Mouse (Mus musculus): ENCODE measurements around the gene Prpf40b. TPM values are rescaled to one million over a fixed set of nuclear protein-coding genes. Genes with fewer than 3 reads are reported as not detected.

The Prpf40b gene
- polyA plus RNA-seq, 1 experiment from 2014 or later = 38.0 TPM

GRCm38 (mm10) chr15:99356462-99356861 is 61.6 kb downstream of the Prpf40b start:
- H3K4me3 ChIP-seq (ENCODE audit: control insufficient read depth in 1 of 2, insufficient read depth in 1 of 2, low read depth in 1 of 2, low read length in 2 of 2) = no peak overlapping the region
- peak overlapping the region; percentile 42 to 75; a peak in 3 of 4 replicates for H3K27ac ChIP-seq (replicated peaks in 1 of 2; ENCODE audit: control insufficient read depth in 1 of 2, insufficient read depth in 1 of 2, low read depth in 2 of 2, low read length in 2 of 2)
- H3K4me2 ChIP-seq (ENCODE audit: low read length) = no peak overlapping the region
- 36% methylated on average over 6 of the region's 6 CpGs for WGBS
- no peaks in the 10 kb centered on the region for H3K27me3 ChIP-seq (ENCODE audit: control insufficient read depth, insufficient read depth, low read length)
- no peaks in the 10 kb centered on the region for H3K9me3 ChIP-seq (ENCODE audit: control insufficient read depth, low read length)
- peak overlapping the region; percentile 38 for H3K9ac ChIP-seq (ENCODE audit: low read length)
- H3K4me1 ChIP-seq (ENCODE audit: control insufficient read depth in 2 of 2, insufficient read depth in 2 of 2, low read length in 2 of 2) = peaks cover 26 to 56% of the 10 kb centered on the region in 2 experiments
- no peak for ATAC-seq (ENCODE audit: insufficient number of reproducible peaks, insufficient read depth, low FRiP score, low read depth)
- 0 out of 2 replicates have a peak, but pooled peaks cover 3% of the 10 kb centered on the region for H3K36me3 ChIP-seq (ENCODE audit: control insufficient read depth, insufficient read depth, low read length)

GRCm38 (mm10) chr15:99358952-99359351 is 64.1 kb downstream of the Prpf40b start:
- Histone ChIP-seq H3K4me2 (ENCODE audit: low read length) (no peak overlapping the region), H3K4me1 (ENCODE audit: control insufficient read depth in 2 of 2, insufficient read depth in 2 of 2, low read length in 2 of 2) (peaks cover 21 to 44% of the 10 kb centered on the region in 2 experiments), H3K9me3 (ENCODE audit: control insufficient read depth, low read length) (no peaks in the 10 kb centered on the region), H3K9ac (ENCODE audit: low read length) (no peak overlapping the region), H3K27me3 (ENCODE audit: control insufficient read depth, insufficient read depth, low read length) (no peaks in the 10 kb centered on the region), H3K36me3 (ENCODE audit: control insufficient read depth, insufficient read depth, low read length) (0 out of 2 replicates have a peak, but pooled peaks cover 3% of the 10 kb centered on the region), H3K4me3 (ENCODE audit: control insufficient read depth in 1 of 2, insufficient read depth in 1 of 2, low read depth in 1 of 2, low read length in 2 of 2) (no peak overlapping the region), H3K27ac (replicated peaks in 1 of 2; ENCODE audit: control insufficient read depth in 1 of 2, insufficient read depth in 1 of 2, low read depth in 2 of 2, low read length in 2 of 2) (no peak overlapping the region)
- WGBS = 82% methylated on average over 9 of the region's 9 CpGs
- ATAC-seq (ENCODE audit: insufficient number of reproducible peaks, insufficient read depth, low FRiP score, low read depth) = no peak

GRCm38 (mm10) chr15:99364022-99364530 is 69.2 kb downstream of the Prpf40b start:
- Histone ChIP-seq H3K9ac (ENCODE audit: low read length) (no peak overlapping the region), H3K4me3 (ENCODE audit: control insufficient read depth in 1 of 2, insufficient read depth in 1 of 2, low read depth in 1 of 2, low read length in 2 of 2) (no peak overlapping the region), H3K4me1 (ENCODE audit: control insufficient read depth in 2 of 2, insufficient read depth in 2 of 2, low read length in 2 of 2) (peaks cover 13 to 30% of the 10 kb centered on the region in 2 experiments), H3K27me3 (ENCODE audit: control insufficient read depth, insufficient read depth, low read length) (no peaks in the 10 kb centered on the region), H3K4me2 (ENCODE audit: low read length) (peak overlapping the region; percentile 11; the same call in 1 of the 2 replicates), H3K27ac (replicated peaks in 1 of 2; ENCODE audit: control insufficient read depth in 1 of 2, insufficient read depth in 1 of 2, low read depth in 2 of 2, low read length in 2 of 2) (peak overlapping the region; percentile 33 to 67; a peak in 3 of 4 replicates), H3K36me3 (ENCODE audit: control insufficient read depth, insufficient read depth, low read length) (no peaks in the 10 kb centered on the region), H3K9me3 (ENCODE audit: control insufficient read depth, low read length) (no peaks in the 10 kb centered on the region)
- no peak for ATAC-seq (ENCODE audit: insufficient number of reproducible peaks, insufficient read depth, low FRiP score, low read depth)
- 61% methylated on average over 7 of the region's 7 CpGs for WGBS

GRCm38 (mm10) chr15:99364921-99365320 is 70.0 kb downstream of the Prpf40b start:
- Histone ChIP-seq H3K36me3 (ENCODE audit: control insufficient read depth, insufficient read depth, low read length) (no peaks in the 10 kb centered on the region), H3K9me3 (ENCODE audit: control insufficient read depth, low read length) (no peaks in the 10 kb centered on the region), H3K27ac (replicated peaks in 1 of 2; ENCODE audit: control insufficient read depth in 1 of 2, insufficient read depth in 1 of 2, low read depth in 2 of 2, low read length in 2 of 2) (peak overlapping the region; percentile 33 to 67; a peak in 2 of 4 replicates), H3K9ac (ENCODE audit: low read length) (no peak overlapping the region), H3K4me2 (ENCODE audit: low read length) (peak overlapping the region; percentile 11; the same call in 1 of the 2 replicates), H3K4me3 (ENCODE audit: control insufficient read depth in 1 of 2, insufficient read depth in 1 of 2, low read depth in 1 of 2, low read length in 2 of 2) (no peak overlapping the region), H3K4me1 (ENCODE audit: control insufficient read depth in 2 of 2, insufficient read depth in 2 of 2, low read length in 2 of 2) (peaks cover 11 to 32% of the 10 kb centered on the region in 2 experiments), H3K27me3 (ENCODE audit: control insufficient read depth, insufficient read depth, low read length) (no peaks in the 10 kb centered on the region)
- no peak for ATAC-seq (ENCODE audit: insufficient number of reproducible peaks, insufficient read depth, low FRiP score, low read depth)
- 64% methylated on average over 8 of the region's 8 CpGs for WGBS

Other genes starting within 250 kb of the Prpf40b start
- 0.36 and 3.2 TPM in 2 replicates for gene Prph, start 239.9 kb upstream of the Prpf40b start, polyA plus RNA-seq (2014; fragmentation: Nextera tagmentation; extraction: Ambion mirVana)
- 14.8 and 16.5 TPM in 2 replicates for gene Troap, start 220.5 kb upstream of the Prpf40b start, polyA plus RNA-seq (2014; fragmentation: Nextera tagmentation; extraction: Ambion mirVana)
- gene C1ql4, start 207.3 kb upstream of the Prpf40b start, polyA plus RNA-seq (2014; fragmentation: Nextera tagmentation; extraction: Ambion mirVana) = 0.27 and 0.41 TPM in 2 replicates
- 0.93 and 1.3 TPM in 2 replicates for gene Dnajc22, start 201.9 kb upstream of the Prpf40b start, polyA plus RNA-seq (2014; fragmentation: Nextera tagmentation; extraction: Ambion mirVana)
- 34.8 and 35.9 TPM in 2 replicates for gene Spats2, start 169.2 kb upstream of the Prpf40b start, polyA plus RNA-seq (2014; fragmentation: Nextera tagmentation; extraction: Ambion mirVana)
- 0.12 TPM in 1 of 2 replicates, not detected in the other for gene Kcnh3, start 70.2 kb upstream of the Prpf40b start, polyA plus RNA-seq (2014; fragmentation: Nextera tagmentation; extraction: Ambion mirVana)
- gene Mcrs1, start 43.1 kb upstream of the Prpf40b start, polyA plus RNA-seq (2014; fragmentation: Nextera tagmentation; extraction: Ambion mirVana) = 167 and 173 TPM in 2 replicates
- 0.36 TPM in 1 of 2 replicates, not detected in the other for gene Fam186b, start 801 bp downstream of the Prpf40b start, polyA plus RNA-seq (2014; fragmentation: Nextera tagmentation; extraction: Ambion mirVana)
- 14.4 and 15.0 TPM in 2 replicates for gene Fmnl3, start 75.4 kb downstream of the Prpf40b start, polyA plus RNA-seq (2014; fragmentation: Nextera tagmentation; extraction: Ambion mirVana)
- 235 and 239 TPM in 2 replicates for gene Tmbim6, start 97.8 kb downstream of the Prpf40b start, polyA plus RNA-seq (2014; fragmentation: Nextera tagmentation; extraction: Ambion mirVana)
- 7.5 and 9.2 TPM in 2 replicates for gene Nckap5l, start 162.7 kb downstream of the Prpf40b start, polyA plus RNA-seq (2014; fragmentation: Nextera tagmentation; extraction: Ambion mirVana)
- gene Bcdin3d, start 179.6 kb downstream of the Prpf40b start, polyA plus RNA-seq (2014; fragmentation: Nextera tagmentation; extraction: Ambion mirVana) = 11.8 and 12.5 TPM in 2 replicates
- 0.19 TPM in 1 of 2 replicates, not detected in the other for gene Faim2, start 233.1 kb downstream of the Prpf40b start, polyA plus RNA-seq (2014; fragmentation: Nextera tagmentation; extraction: Ambion mirVana)